Mouse (Mus musculus) lung, adult 2 months (tissue): ENCODE measurements at regions not wholly inside any gene's neighbourhood (a gene's known extent, or its start where the extent isn't known, plus 50 kb on each side); places are given as distances from the start of the nearest gene placed in this dataset.

Source experiments
- CTCF ChIP-seq: fragments of 200-500 bp; IDR thresholded peaks from 2 replicates; pipeline ENCODE4 v1.5.1; 2011; ENCODE audit warnings: mild to moderate bottlenecking, low read length, control low read depth; ENCODE audit not compliant: insufficient read depth
- POLR2A ChIP-seq: fragments of 200-500 bp; IDR thresholded peaks from 2 replicates; pipeline ENCODE4 v1.6.1; 2011; ENCODE audit warnings: low read depth, mild to moderate bottlenecking, control low read depth, low read length, borderline replicate concordance; ENCODE audit errors: extremely low read depth

- TF ChIP-seq CTCF (no peak), POLR2A (no peak)
These were observed 144.9 kb upstream of the Rap2b start for GRCm38 (mm10) chr3:61216562-61216961.
